8 mouse cellular contexts compared by ENCODE assay signal in the genomic region with DNA sequence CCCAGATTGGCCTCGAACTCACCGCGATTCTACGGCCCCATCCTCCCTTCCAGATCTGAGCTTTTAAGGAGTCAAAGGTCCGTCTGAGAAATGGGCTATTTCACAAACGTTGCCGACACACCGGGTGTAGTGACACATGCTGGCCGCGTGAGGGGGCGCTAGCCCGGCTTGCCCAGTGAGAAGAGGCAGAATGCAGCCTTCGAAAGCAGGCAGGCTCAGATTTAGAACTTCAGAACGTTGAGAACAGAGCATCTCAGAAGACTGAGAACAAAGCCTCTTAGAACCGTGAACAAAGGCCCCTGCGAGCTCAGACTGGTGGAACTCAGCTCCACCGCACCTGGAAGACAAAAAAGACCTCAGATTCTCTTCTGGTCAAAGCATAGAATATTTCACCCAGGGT. TPM values are rescaled to one million over a fixed set of nuclear protein-coding genes. Genes with fewer than 3 reads are reported as not detected.
DNase-seq lines count a peak whose midpoint lies in the region; ATAC-seq lines count a peak whose summit lies in the region.

No protein-coding gene starts in this region.

- 4% methylated on average over 17 of the region's 17 CpGs for WGBS in embryonic facial prominence, embryonic 15.5 days
- 4% methylated on average over 17 of the region's 17 CpGs for WGBS in kidney, embryonic 14.5 days

- H3K27ac ChIP-seq in embryonic facial prominence, embryonic 15.5 days (replicated peaks): peak overlapping the region; percentile 96
- peak overlapping the region; percentile 92 for H3K27ac ChIP-seq in kidney, embryonic 14.5 days (ENCODE audit: low read depth, low read length)

- DNase-seq in 416B (ENCODE audit: low read depth) (peak; percentile 87), liver (peak; percentile 83)
- DNase-seq in adrenal gland, postnatal 36 days: peak; percentile 82 to 90
- DNase-seq in heart, adult 9 months (ENCODE audit: low spot score in 2 of 2): peak; percentile 69 to 77
- peak; percentile 41 to 74 for DNase-seq in monocyte, adult 2 months (ENCODE audit: low read depth in 1 of 2, low spot score in 2 of 2)
- peak; percentile 88 for DNase-seq in splenic B cell, adult 2 months (ENCODE audit: low read depth, low spot score)

- no peaks in the 10 kb centered on the region for H3K9me3 ChIP-seq in embryonic facial prominence, embryonic 15.5 days (replicated peaks)
- H3K9me3 ChIP-seq in kidney, embryonic 14.5 days (ENCODE audit: control insufficient read depth, low read length): no peaks in the 10 kb centered on the region

- no peak for ATAC-seq in embryonic facial prominence, embryonic 15.5 days (ENCODE audit: insufficient number of reproducible peaks, low FRiP score, low TSS enrichment, low read depth)
- no peak for ATAC-seq in kidney, embryonic 14.5 days (ENCODE audit: low FRiP score, low TSS enrichment)

- peaks cover 25% of the 10 kb centered on the region for H3K36me3 ChIP-seq in embryonic facial prominence, embryonic 15.5 days
- H3K36me3 ChIP-seq in kidney, embryonic 14.5 days (ENCODE audit: control insufficient read depth, insufficient read depth, low read length): no peaks in the 10 kb centered on the region; the same call in 1 of the 2 replicates
- H3K36me3 ChIP-seq in splenic B cell, adult 2 months (ENCODE audit: control insufficient read depth, insufficient read depth, low read length, poor library complexity, severe bottlenecking): peaks cover 17% of the 10 kb centered on the region

- H3K4me3 ChIP-seq in embryonic facial prominence, embryonic 15.5 days (replicated peaks): peak overlapping the region; percentile 87
- H3K4me3 ChIP-seq in kidney, embryonic 14.5 days (ENCODE audit: low read length): peak overlapping the region; percentile 33

- H3K4me1 ChIP-seq in embryonic facial prominence, embryonic 15.5 days: peaks cover 27% of the 10 kb centered on the region
- H3K4me1 ChIP-seq in kidney, embryonic 14.5 days (ENCODE audit: control insufficient read depth, insufficient read depth, low read length): 0 out of 2 replicates have a peak, but pooled peaks cover 3% of the 10 kb centered on the region

- no peak overlapping the region for H3K9ac ChIP-seq in embryonic facial prominence, embryonic 15.5 days
- H3K9ac ChIP-seq in kidney, embryonic 14.5 days (ENCODE audit: low read depth, low read length): no peak overlapping the region; the same call in 1 of the 2 replicates

- H3K27me3 ChIP-seq in embryonic facial prominence, embryonic 15.5 days: no peaks in the 10 kb centered on the region
- no peaks in the 10 kb centered on the region for H3K27me3 ChIP-seq in kidney, embryonic 14.5 days (ENCODE audit: control insufficient read depth, insufficient read depth, low read length)
- no peaks in the 10 kb centered on the region for H3K27me3 ChIP-seq in splenic B cell, adult 2 months (ENCODE audit: control insufficient read depth, insufficient read depth, low read length, poor library complexity, severe bottlenecking)

- H3K4me2 ChIP-seq in embryonic facial prominence, embryonic 15.5 days (replicated peaks): peak overlapping the region; percentile 89
- H3K4me2 ChIP-seq in kidney, embryonic 14.5 days (replicated peaks; ENCODE audit: low read depth, low read length): peak overlapping the region; percentile 43

RNA-seq across cellular contexts. Expression of a gene that starts 0.9 kb away (rescaled TPM):
- total RNA-seq in adrenal gland, postnatal 36 days (2021): 1 to 10 TPM; 2.4 to 3.6 TPM
- polyA plus RNA-seq in embryonic facial prominence, embryonic 15.5 days (2015; fragmentation: Nextera tagmentation; extraction: Ambion mirVana): 5.4 and 6.3 TPM in 2 replicates
- polyA plus RNA-seq in kidney, embryonic 14.5 days (2014; fragmentation: Nextera tagmentation; extraction: Ambion mirVana): 5.1 and 6.4 TPM in 2 replicates

RNA-seq across cellular contexts. Expression of a gene that starts 17.4 kb away (rescaled TPM):
- under 1 TPM in 1 of 2 experiments, not detected in 1; 0.89 TPM for total RNA-seq in adrenal gland, postnatal 36 days (2021)
- polyA plus RNA-seq in embryonic facial prominence, embryonic 15.5 days (2015; fragmentation: Nextera tagmentation; extraction: Ambion mirVana): 27.8 and 36.3 TPM in 2 replicates
- polyA plus RNA-seq in kidney, embryonic 14.5 days (2014; fragmentation: Nextera tagmentation; extraction: Ambion mirVana): 7.5 TPM in 2 replicates

RNA-seq across cellular contexts. Expression of a gene that starts 31.5 kb away (rescaled TPM):
- 10 to 100 TPM; 16.9 to 17.2 TPM for total RNA-seq in adrenal gland, postnatal 36 days (2021)
- 22.1 and 23.0 TPM in 2 replicates for polyA plus RNA-seq in embryonic facial prominence, embryonic 15.5 days (2015; fragmentation: Nextera tagmentation; extraction: Ambion mirVana)
- polyA plus RNA-seq in kidney, embryonic 14.5 days (2014; fragmentation: Nextera tagmentation; extraction: Ambion mirVana): 10.9 and 15.7 TPM in 2 replicates

RNA-seq across cellular contexts. Expression of a gene that starts 32.1 kb away (rescaled TPM):
- 1 to 10 TPM; 1.2 to 2.0 TPM for total RNA-seq in adrenal gland, postnatal 36 days (2021)
- 2.5 and 3.1 TPM in 2 replicates for polyA plus RNA-seq in embryonic facial prominence, embryonic 15.5 days (2015; fragmentation: Nextera tagmentation; extraction: Ambion mirVana)
- 0.67 and 1.4 TPM in 2 replicates for polyA plus RNA-seq in kidney, embryonic 14.5 days (2014; fragmentation: Nextera tagmentation; extraction: Ambion mirVana)

RNA-seq across cellular contexts. Expression of a gene that starts 49.7 kb away (rescaled TPM):
- 100 to 1,000 TPM; 232 to 251 TPM for total RNA-seq in adrenal gland, postnatal 36 days (2021)
- polyA plus RNA-seq in embryonic facial prominence, embryonic 15.5 days (2015; fragmentation: Nextera tagmentation; extraction: Ambion mirVana): 117 and 138 TPM in 2 replicates
- polyA plus RNA-seq in kidney, embryonic 14.5 days (2014; fragmentation: Nextera tagmentation; extraction: Ambion mirVana): 156 and 198 TPM in 2 replicates
